Mouse (Mus musculus) kidney, adult 10 weeks (tissue): ENCODE data around the gene Prpf40a. TPM values are rescaled to one million over a fixed set of nuclear protein-coding genes. Genes with fewer than 3 reads are reported as not detected.

Experiments used
- polyA plus RNA-seq: library from polyadenylated mRNA; stranded (reverse); fragments of 350-450 nt; fragmentation: Illumina TruSeq; extraction: RNeasy Lipid Tissue Mini Kit (QIAGEN cat#74804); gene quantifications from one replicate; pipeline ENCODE4 v1.2.3, GENCODE M21; 2014; ENCODE audit warnings: low read depth, low replicate concordance

Prpf40a gene
- polyA plus RNA-seq = 174 TPM

GRCm38 (mm10) chr2:53190684-53191511, at the start of gene Prpf40a:
Gene Prpf40a (minus strand): TSS chr2:53191284.

GRCm38 (mm10) chr2:53191523-53192220, 588 bp upstream of the Prpf40a start, which contains the start of gene Arl6ip6:
Gene Arl6ip6 (plus strand): TSS chr2:53191726.

Other genes starting within 250 kb of the Prpf40a start
- gene Arl6ip6, start 442 bp upstream of the Prpf40a start, polyA plus RNA-seq = 42.9 TPM